Mouse (Mus musculus) cerebellum, postnatal 25 days (tissue): Measurements from ENCODE around the gene Gm12886.

ENCODE experiments used
- DNase-seq, 2 experiments: peaks; one replicate each; pipeline ENCODE4 v3.0.0; 2021; ENCODE audit warnings: mixed read lengths in 2 of 2

Gene Gm12886

GRCm38 (mm10) chr4:121422999-121423398, at the start of gene Gm12886:
Gm12886 (minus strand) TSS chr4:121423099.
- no peak for DNase-seq
